Mouse (Mus musculus) heart, adult 2 months (tissue): ENCODE results near the gene Grem1.

Experiments used
- CTCF ChIP-seq: fragments of 200-600 bp; IDR thresholded peaks from 2 replicates; pipeline ENCODE4 v1.8.1; 2022; ENCODE audit warnings: antibody characterized with exemption, mild to moderate bottlenecking, moderate library complexity
- POLR2A ChIP-seq: fragments of 200-500 bp; IDR thresholded peaks from 2 replicates; pipeline ENCODE4 v1.6.1; 2011; ENCODE audit warnings: mild to moderate bottlenecking, low read depth, low read length, control low read depth; ENCODE audit not compliant: insufficient read depth

DNA sequence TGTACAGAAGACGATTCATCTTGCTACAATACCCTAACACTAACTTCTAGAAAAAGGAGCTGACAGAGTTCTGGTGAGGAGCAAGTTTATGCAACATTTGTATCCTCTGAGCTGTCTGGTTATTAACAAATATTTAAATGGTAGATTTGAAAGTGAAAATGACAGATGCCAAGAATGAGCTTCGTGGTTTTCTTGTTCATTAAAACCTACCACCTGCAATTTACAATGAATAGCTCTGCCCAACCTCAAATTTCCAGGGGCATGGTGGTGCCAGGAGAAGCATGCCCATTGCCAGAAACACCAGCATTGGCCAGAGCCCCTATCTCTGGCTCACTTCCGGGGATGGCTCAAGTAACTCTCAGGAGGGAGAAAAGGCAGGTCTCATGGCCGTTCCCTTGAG is 23.1 kb upstream of the Grem1 start:
- TF ChIP-seq CTCF (no peak), POLR2A (no peak)
